Mouse (Mus musculus) cerebellum, adult 9-10 months (tissue): Measurements from ENCODE around the gene Pnrc1.

Experiments
- DNase-seq: peaks from one replicate; pipeline ENCODE4 v3.0.0; 2022

The Pnrc1 gene

DNA sequence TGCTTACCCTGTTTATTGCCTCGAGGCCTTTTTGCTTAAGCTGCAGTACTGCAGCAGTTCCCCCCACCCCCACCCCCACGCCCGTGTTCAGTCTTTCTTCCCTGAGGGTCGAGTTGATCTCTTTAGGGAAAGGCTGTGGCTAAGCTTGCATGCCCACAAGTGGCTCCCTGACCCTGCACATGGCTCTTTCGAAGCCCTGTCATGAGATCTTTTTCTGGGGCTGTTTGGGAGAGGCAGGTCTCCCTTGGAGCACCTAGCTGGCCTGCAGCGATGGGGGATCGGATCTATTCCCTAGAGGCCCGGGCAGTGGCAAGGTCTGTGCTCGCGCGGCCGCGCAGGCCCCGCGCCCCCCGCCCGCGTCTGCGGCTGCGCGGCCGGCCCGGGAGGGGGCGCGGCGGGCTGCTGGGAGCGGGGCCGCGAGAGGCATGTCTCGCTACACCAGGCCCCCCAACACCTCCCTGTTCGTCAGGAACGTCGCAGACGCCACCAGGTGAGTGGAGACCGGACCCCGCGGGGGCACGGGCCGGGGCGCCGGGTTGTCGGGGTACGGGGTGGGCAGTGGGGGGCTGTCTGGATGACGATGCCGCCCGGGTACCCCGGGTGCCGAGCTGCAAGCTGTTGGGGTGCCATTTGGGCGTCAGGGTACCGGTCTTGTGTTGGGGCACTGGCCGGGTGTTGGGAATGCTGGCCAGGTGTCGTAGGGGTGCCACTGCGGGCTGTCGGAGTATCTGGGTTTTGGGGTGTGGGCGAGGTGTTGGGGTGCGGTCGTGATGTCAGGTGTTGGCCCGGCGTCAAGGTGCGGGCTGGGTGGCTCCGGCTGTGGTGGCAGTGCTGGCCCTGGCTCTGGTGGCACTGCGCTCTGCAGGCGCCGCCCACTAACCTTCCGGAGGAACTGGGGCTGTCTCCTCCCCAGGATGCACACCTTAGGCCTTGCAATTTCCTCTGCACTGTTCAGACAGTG is 80.8 kb downstream of the Pnrc1 start, which contains the start of gene Srsf12:
Gene Srsf12 (plus strand): TSS at position 111 of the 961 bp plus-strand sequence.
- peak; percentile 73 for DNase-seq

DNA sequence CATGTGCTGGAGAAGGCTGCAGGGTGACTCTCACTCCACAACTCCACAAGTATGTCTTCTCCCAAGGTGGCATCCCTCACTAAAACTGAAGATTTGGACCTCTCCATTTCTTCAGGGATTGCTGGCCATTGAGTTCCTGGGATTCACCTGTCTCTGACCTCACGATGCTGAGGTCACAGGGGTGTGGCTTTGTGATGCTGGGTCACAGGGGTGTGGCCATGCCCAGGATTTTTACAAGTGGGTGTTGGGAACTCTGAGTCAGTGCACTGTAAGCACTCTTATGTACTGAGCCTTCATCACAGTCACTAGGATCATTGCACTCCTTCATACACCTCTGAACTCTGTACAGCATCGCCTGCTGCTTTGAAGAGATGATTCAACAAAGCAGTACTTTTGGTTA is 82.4 kb downstream of the Pnrc1 start:
- no peak for DNase-seq

DNA sequence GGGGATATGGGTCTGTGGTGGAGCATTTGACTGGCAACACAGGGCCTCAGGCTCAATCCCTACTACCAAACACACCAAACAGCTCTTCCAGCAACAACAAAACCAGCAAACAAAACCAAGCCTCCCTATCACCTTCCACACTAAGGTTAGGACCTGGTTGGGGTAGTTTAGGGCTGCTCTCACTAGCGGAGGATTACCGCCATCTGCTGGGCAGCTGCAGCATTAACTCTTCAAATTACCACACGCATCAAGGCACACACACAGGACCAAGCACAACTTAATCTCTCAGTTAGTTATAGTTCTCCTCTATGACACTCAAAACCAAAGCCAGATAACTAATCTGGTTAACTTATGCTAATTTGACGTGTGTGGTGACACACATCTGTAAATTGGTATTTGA is 85.3 kb downstream of the Pnrc1 start:
- peak; percentile 78 for DNase-seq

DNA sequence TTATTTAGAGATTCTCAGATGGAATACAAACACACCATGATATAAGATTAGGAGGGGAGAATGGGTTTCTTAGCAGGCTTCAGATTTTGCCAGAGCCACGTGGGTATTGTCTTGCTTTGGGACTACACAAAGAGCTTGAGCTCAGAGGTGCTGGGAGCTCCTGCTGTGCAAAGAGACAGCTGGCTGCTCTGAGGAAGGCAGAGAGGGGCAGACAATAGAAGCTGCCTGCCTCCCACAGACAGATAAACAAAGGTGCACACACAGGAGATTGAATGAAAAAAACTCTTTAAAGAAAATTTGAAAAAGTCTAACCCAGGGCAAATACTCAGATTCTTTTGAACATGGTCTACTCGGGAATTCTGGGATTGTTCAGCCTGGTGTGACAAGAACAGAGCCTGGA is 91.8 kb downstream of the Pnrc1 start:
- DNase-seq = no peak
